Mouse (Mus musculus): Measurements from ENCODE around the gene Poll. TPM values are rescaled to one million over a fixed set of nuclear protein-coding genes. Genes with fewer than 3 reads are reported as not detected.

Poll gene
- polyA plus RNA-seq, 1 experiment from 2014 or later, result 14.3 TPM

DNA sequence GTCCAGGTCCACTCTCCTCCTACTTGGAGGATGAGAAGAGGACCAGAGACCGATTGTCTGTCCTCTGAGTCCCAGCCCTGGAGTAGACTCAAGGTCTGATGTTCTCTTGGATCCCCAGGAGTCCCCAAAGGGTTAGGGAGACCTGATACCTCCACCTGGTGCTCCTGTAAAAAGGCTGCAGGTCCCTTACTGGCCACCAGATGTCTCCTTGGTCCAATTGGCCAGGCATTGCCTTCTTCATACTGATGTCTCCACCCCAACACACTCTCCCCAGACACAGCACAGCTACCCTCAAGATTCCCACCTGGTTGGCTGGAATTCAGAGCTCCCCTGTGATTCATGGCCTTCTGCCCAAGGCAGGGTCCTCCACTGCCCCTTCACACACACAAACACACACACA lies 22.8 kb downstream of the Poll start:
- DNase-seq (ENCODE audit: low spot score), result no peak
- H3K4me1 ChIP-seq (replicated peaks; ENCODE audit: control insufficient read depth, insufficient read depth, low read length), result 0 out of 2 replicates have a peak, but pooled peaks cover 4% of the 10 kb centered on the region
- no peak for ATAC-seq (replicated peaks; ENCODE audit: low FRiP score, low TSS enrichment, low read depth)
- H3K27ac ChIP-seq (ENCODE audit: low read depth), result no peak overlapping the region
- 70% methylated on average over 1 of the region's 1 CpGs for WGBS
- no peaks in the 10 kb centered on the region for H3K9me3 ChIP-seq (ENCODE audit: control insufficient read depth, low read length)
- peaks cover 22% of the 10 kb centered on the region for H3K27me3 ChIP-seq (replicated peaks; ENCODE audit: control insufficient read depth, insufficient read depth, low read length)
- no peak overlapping the region for H3K9ac ChIP-seq (ENCODE audit: low read length)
- H3K36me3 ChIP-seq (ENCODE audit: control insufficient read depth, insufficient read depth, low read length), result no peaks in the 10 kb centered on the region
- H3K4me3 ChIP-seq (ENCODE audit: low read depth, low read length), result no peak overlapping the region
- no peak overlapping the region for H3K4me2 ChIP-seq (ENCODE audit: low read length)

DNA sequence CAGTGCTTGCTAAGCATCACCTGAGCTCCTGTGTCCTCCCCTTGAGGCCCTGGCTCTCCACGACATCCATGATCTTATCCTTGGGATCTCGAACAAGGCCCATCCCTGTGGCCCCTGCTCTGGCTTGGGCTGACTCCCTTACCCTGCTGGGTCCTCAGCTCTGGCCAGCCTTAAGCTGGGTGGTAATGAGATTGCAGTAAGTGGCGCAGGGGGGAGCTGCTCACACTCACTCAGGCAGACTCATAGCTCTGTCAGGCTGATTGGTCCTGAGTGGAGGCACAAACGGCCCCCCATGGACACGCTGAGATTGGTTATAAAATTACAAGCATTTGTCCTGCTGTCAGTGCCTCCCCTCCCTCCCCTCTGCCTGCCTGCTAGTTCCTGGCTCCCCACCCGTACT lies 24.4 kb downstream of the Poll start:
- H3K9ac ChIP-seq (ENCODE audit: low read length), result no peak overlapping the region
- 38% methylated on average over 6 of the region's 6 CpGs for WGBS
- no peaks in the 10 kb centered on the region for H3K36me3 ChIP-seq (ENCODE audit: control insufficient read depth, insufficient read depth, low read length)
- DNase-seq (ENCODE audit: low spot score), result no peak
- H3K27me3 ChIP-seq (replicated peaks; ENCODE audit: control insufficient read depth, insufficient read depth, low read length), result peaks cover 8% of the 10 kb centered on the region; the same call in 1 of the 2 replicates
- H3K9me3 ChIP-seq (ENCODE audit: control insufficient read depth, low read length), result no peaks in the 10 kb centered on the region
- no peak for ATAC-seq (replicated peaks; ENCODE audit: low FRiP score, low TSS enrichment, low read depth)
- H3K4me1 ChIP-seq (replicated peaks; ENCODE audit: control insufficient read depth, insufficient read depth, low read length), result 0 out of 2 replicates have a peak, but pooled peaks cover 4% of the 10 kb centered on the region
- H3K4me2 ChIP-seq (ENCODE audit: low read length), result no peak overlapping the region
- H3K4me3 ChIP-seq (ENCODE audit: low read depth, low read length), result no peak overlapping the region
- no peak overlapping the region for H3K27ac ChIP-seq (ENCODE audit: low read depth)

DNA sequence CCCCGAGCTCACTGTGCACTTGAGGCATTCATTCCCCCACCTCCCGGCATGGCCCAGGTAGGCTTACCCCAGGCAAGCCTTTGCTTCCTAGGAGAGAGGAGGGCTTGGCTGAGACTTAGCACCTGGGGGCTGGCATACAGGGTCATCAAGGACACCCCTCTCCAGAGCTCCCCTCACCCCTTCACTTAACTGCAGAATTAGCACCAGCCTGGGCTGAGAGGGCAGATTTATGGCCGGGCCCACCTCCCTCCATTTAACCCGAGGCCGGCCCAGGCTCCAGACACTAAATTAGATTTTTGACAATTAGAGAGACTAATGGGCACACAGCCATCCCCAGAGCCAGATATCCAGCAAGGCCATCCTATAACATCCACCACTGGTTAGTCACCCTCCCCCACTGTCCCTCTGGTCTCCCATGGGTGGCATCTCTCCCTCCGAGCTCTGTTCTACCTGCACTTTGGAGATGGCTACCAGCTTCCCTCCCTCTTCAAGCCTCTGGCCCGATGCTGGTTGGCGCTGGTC lies 25.1 kb downstream of the Poll start:
- 0 out of 2 replicates have a peak, but pooled peaks cover 3% of the 10 kb centered on the region for H3K36me3 ChIP-seq (ENCODE audit: control insufficient read depth, insufficient read depth, low read length)
- H3K9me3 ChIP-seq (ENCODE audit: control insufficient read depth, low read length), result no peaks in the 10 kb centered on the region
- H3K4me2 ChIP-seq (ENCODE audit: low read length), result no peak overlapping the region
- DNase-seq (ENCODE audit: low spot score), result no peak
- peaks cover 1% of the 10 kb centered on the region; the same call in 1 of the 2 replicates for H3K27me3 ChIP-seq (replicated peaks; ENCODE audit: control insufficient read depth, insufficient read depth, low read length)
- 0 out of 2 replicates have a peak, but pooled peaks cover 4% of the 10 kb centered on the region for H3K4me1 ChIP-seq (replicated peaks; ENCODE audit: control insufficient read depth, insufficient read depth, low read length)
- H3K9ac ChIP-seq (ENCODE audit: low read length), result no peak overlapping the region
- no peak overlapping the region for H3K27ac ChIP-seq (ENCODE audit: low read depth)
- ATAC-seq (replicated peaks; ENCODE audit: low FRiP score, low TSS enrichment, low read depth), result no peak
- H3K4me3 ChIP-seq (ENCODE audit: low read depth, low read length), result no peak overlapping the region
- 46% methylated on average over 8 of the region's 8 CpGs for WGBS

DNA sequence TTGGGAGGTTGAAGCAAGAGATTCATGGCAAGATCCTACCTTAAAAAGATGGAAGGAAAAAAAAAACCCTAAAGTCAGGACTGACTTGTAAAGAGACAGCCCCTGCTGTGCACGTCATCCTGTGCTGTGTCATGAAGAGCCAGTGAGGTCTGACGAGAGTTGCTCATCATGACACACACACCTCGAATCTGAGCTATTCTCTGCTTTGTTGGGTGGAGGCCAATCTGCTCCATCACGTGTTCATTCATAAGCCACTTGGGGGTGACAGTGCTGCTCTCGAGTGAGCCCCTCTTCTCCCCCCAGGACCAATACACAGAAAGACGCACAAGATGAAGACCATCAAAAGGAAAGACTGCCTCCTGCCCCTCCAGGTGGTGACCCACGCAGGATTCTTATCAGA lies 26.7 kb downstream of the Poll start:
- H3K9me3 ChIP-seq (ENCODE audit: control insufficient read depth, low read length), result no peaks in the 10 kb centered on the region
- H3K4me3 ChIP-seq (ENCODE audit: low read depth, low read length), result no peak overlapping the region
- 72% methylated on average over 7 of the region's 7 CpGs for WGBS
- peaks cover 19% of the 10 kb centered on the region for H3K36me3 ChIP-seq (ENCODE audit: control insufficient read depth, insufficient read depth, low read length)
- H3K9ac ChIP-seq (ENCODE audit: low read length), result no peak overlapping the region
- H3K4me2 ChIP-seq (ENCODE audit: low read length), result no peak overlapping the region
- no peak overlapping the region for H3K27ac ChIP-seq (ENCODE audit: low read depth)
- 0 out of 2 replicates have a peak, but pooled peaks cover 4% of the 10 kb centered on the region for H3K4me1 ChIP-seq (replicated peaks; ENCODE audit: control insufficient read depth, insufficient read depth, low read length)
- ATAC-seq (replicated peaks; ENCODE audit: low FRiP score, low TSS enrichment, low read depth), result no peak
- H3K27me3 ChIP-seq (replicated peaks; ENCODE audit: control insufficient read depth, insufficient read depth, low read length), result no peaks in the 10 kb centered on the region
- no peak for DNase-seq (ENCODE audit: low spot score)

DNA sequence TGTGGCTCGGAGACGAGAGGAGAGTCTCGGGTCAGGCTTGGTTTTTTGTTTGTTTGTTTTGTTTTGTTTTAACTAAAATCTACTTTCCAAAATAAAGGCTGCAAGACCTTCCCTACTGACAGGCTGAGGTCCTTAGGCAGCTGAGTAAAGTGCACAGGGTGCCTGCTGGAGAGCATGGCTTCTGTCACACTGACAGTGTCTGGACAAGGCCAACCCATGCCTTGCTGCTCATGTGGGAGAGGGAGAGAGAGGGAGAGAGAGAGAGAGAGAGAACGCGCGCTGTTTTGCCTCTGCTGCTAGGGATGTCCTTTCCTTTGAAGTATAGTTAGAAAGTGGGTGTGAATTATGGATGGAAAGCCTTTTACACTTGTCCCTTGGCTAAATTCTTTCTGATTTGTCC lies 28.8 kb downstream of the Poll start:
- Histone ChIP-seq H3K4me1 (replicated peaks; ENCODE audit: control insufficient read depth, insufficient read depth, low read length) (0 out of 2 replicates have a peak, but pooled peaks cover 4% of the 10 kb centered on the region), H3K36me3 (ENCODE audit: control insufficient read depth, insufficient read depth, low read length) (peaks cover 37% of the 10 kb centered on the region), H3K9me3 (ENCODE audit: control insufficient read depth, low read length) (no peaks in the 10 kb centered on the region), H3K27me3 (replicated peaks; ENCODE audit: control insufficient read depth, insufficient read depth, low read length) (no peaks in the 10 kb centered on the region), H3K4me2 (ENCODE audit: low read length) (no peak overlapping the region), H3K27ac (ENCODE audit: low read depth) (no peak overlapping the region), H3K9ac (ENCODE audit: low read length) (no peak overlapping the region), H3K4me3 (ENCODE audit: low read depth, low read length) (no peak overlapping the region)
- 38% methylated on average over 6 of the region's 6 CpGs for WGBS
- no peak for DNase-seq (ENCODE audit: low spot score)
- no peak for ATAC-seq (replicated peaks; ENCODE audit: low FRiP score, low TSS enrichment, low read depth)

DNA sequence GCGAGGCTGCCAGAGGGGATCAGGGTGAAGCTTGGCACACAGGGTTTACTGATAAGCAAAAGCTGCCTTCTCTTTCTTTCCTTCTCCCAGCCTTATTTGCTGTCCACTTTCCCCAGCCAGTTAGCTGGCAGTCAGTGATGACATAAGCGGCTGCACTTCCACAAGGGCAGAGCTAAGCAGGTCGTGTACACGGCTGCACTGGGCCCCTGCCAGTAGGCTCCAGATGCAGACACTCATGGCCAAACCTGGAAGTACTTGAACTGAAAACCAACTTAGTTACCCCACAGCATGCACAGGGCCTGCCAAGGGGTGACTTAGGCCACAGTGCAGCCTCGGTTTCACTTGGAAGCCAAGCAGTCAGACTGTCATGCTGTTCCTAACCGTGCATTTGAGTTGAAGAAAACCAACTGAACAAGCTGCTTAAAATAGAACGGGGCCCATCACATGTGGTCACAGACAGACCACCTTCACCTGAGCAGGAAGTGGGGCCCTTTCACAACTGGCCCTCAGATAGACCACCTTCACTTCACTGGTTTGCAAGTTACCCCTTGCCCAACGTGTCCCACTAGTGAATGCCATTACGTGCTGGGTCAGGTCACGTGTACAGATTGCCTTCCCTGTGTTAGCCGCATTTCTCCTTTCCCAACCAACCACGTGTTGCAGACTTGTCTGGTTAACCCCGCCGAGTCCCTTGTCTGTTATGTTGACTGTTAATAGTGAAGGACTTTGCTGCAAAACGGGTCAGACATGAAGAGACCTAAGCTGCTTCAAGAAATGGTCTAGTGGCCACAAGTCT lies 29.9 kb downstream of the Poll start:
- no peak overlapping the region for H3K27ac ChIP-seq (ENCODE audit: low read depth)
- no peak overlapping the region for H3K9ac ChIP-seq (ENCODE audit: low read length)
- ATAC-seq (replicated peaks; ENCODE audit: low FRiP score, low TSS enrichment, low read depth) (no peak), DNase-seq (ENCODE audit: low spot score) (no peak)
- no peaks in the 10 kb centered on the region for H3K27me3 ChIP-seq (replicated peaks; ENCODE audit: control insufficient read depth, insufficient read depth, low read length)
- H3K4me3 ChIP-seq (ENCODE audit: low read depth, low read length), result no peak overlapping the region
- peaks cover 37% of the 10 kb centered on the region for H3K36me3 ChIP-seq (ENCODE audit: control insufficient read depth, insufficient read depth, low read length)
- 73% methylated on average over 15 of the region's 15 CpGs for WGBS
- no peaks in the 10 kb centered on the region for H3K9me3 ChIP-seq (ENCODE audit: control insufficient read depth, low read length)
- H3K4me1 ChIP-seq (replicated peaks; ENCODE audit: control insufficient read depth, insufficient read depth, low read length), result 0 out of 2 replicates have a peak, but pooled peaks cover 4% of the 10 kb centered on the region
- no peak overlapping the region for H3K4me2 ChIP-seq (ENCODE audit: low read length)

DNA sequence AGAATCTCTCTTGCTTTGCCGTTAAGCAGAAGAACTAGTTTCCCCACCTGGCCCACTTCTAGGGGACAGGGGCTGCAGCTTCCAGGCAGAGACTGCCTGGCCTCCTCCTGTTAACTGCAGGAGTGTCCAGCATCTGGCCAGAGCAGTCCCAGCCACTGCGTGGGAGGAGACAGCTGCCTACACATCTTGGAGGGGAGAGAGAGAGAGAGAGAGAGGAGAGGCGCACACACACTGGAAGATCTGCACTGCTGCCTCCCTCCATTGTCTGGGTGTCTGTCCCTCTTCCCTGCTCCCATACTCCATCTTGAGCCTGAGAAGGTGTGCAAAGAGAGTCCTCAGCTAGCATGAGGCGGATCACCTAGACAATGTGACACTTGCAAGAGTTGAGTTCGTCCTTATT lies 31.0 kb downstream of the Poll start:
- no peak for DNase-seq (ENCODE audit: low spot score)
- Histone ChIP-seq H3K9me3 (ENCODE audit: control insufficient read depth, low read length) (no peaks in the 10 kb centered on the region), H3K27me3 (replicated peaks; ENCODE audit: control insufficient read depth, insufficient read depth, low read length) (no peaks in the 10 kb centered on the region), H3K27ac (ENCODE audit: low read depth) (no peak overlapping the region), H3K4me3 (ENCODE audit: low read depth, low read length) (no peak overlapping the region), H3K4me1 (replicated peaks; ENCODE audit: control insufficient read depth, insufficient read depth, low read length) (0 out of 2 replicates have a peak, but pooled peaks cover 4% of the 10 kb centered on the region), H3K4me2 (ENCODE audit: low read length) (no peak overlapping the region), H3K9ac (ENCODE audit: low read length) (no peak overlapping the region), H3K36me3 (ENCODE audit: control insufficient read depth, insufficient read depth, low read length) (peaks cover 37% of the 10 kb centered on the region)
- WGBS, result 71% methylated on average over 5 of the region's 5 CpGs
- no peak for ATAC-seq (replicated peaks; ENCODE audit: low FRiP score, low TSS enrichment, low read depth)

DNA sequence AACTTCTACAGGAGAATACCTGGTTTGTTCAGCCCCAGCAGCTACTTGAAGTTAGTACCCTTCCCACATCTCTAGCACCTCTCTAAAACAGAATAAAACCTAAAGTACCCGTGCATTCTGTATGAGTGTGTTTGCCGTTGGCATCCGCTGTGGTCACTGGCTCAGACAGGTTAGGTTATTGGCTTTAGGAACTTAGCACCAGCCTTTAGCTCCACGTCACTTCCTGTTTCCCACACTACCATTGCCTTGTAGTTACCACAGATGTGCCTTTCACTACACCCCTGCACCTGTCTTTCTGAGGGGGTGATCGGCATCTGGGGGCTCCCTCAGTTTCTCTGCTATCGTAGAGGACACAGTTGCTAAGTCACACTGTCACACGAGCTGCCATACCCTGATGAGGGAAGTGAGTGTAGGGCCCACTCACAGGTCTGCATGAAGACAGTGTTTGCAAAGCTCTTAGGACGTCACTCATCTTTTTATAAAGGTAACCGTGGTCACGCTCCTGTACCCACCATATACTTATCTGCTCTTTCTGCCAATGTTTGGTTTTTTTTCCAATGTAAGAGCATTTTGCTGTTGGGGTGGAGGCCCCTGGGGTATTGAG lies 32.3 kb downstream of the Poll start:
- H3K4me2 ChIP-seq (ENCODE audit: low read length), result no peak overlapping the region
- 87% methylated on average over 10 of the region's 10 CpGs for WGBS
- no peak overlapping the region for H3K4me3 ChIP-seq (ENCODE audit: low read depth, low read length)
- H3K27me3 ChIP-seq (replicated peaks; ENCODE audit: control insufficient read depth, insufficient read depth, low read length), result no peaks in the 10 kb centered on the region
- ATAC-seq (replicated peaks; ENCODE audit: low FRiP score, low TSS enrichment, low read depth), result no peak
- peaks cover 39% of the 10 kb centered on the region for H3K36me3 ChIP-seq (ENCODE audit: control insufficient read depth, insufficient read depth, low read length)
- no peaks in the 10 kb centered on the region for H3K9me3 ChIP-seq (ENCODE audit: control insufficient read depth, low read length)
- no peak overlapping the region for H3K27ac ChIP-seq (ENCODE audit: low read depth)
- H3K4me1 ChIP-seq (replicated peaks; ENCODE audit: control insufficient read depth, insufficient read depth, low read length), result 0 out of 2 replicates have a peak, but pooled peaks cover 4% of the 10 kb centered on the region
- no peak for DNase-seq (ENCODE audit: low spot score)
- no peak overlapping the region for H3K9ac ChIP-seq (ENCODE audit: low read length)
